ENCODE assay signal across 8 mouse cellular contexts in genomic region chr11:96978401-96979246, GRCm38 (mm10). TPM values are rescaled to one million over a fixed set of nuclear protein-coding genes. Genes with fewer than 3 reads are reported as not detected.
A peak's percentile ranks its signal among the peaks of the same experiment; 100 is the strongest.
DNase-seq lines count a peak whose midpoint lies in the region; ATAC-seq and TF ChIP-seq lines count a peak whose summit lies in the region.

No protein-coding gene starts in this region.

- peak overlapping the region; percentile 64 for H3K4me3 ChIP-seq in thymus, adult 2 months (ENCODE audit: control insufficient read depth, insufficient read depth, low read length)
- H3K4me3 ChIP-seq in liver, embryonic 13.5 days (replicated peaks): peak overlapping the region; percentile 67

- no peaks in the 10 kb centered on the region for H3K9me3 ChIP-seq in liver, embryonic 13.5 days (replicated peaks)

- no peak for ATAC-seq in liver, embryonic 13.5 days (ENCODE audit: low read depth)

- H3K4me1 ChIP-seq in thymus, adult 2 months (replicated peaks; ENCODE audit: control insufficient read depth, insufficient read depth, low read length): peaks cover 19% of the 10 kb centered on the region
- H3K4me1 ChIP-seq in liver, embryonic 13.5 days (replicated peaks): peaks cover 68% of the 10 kb centered on the region

- H3K36me3 ChIP-seq in thymus, adult 2 months (ENCODE audit: control insufficient read depth, insufficient read depth, low read length): no peaks in the 10 kb centered on the region
- peaks cover 14% of the 10 kb centered on the region; the same call in 1 of the 2 replicates for H3K36me3 ChIP-seq in liver, embryonic 13.5 days

- TF ChIP-seq CTCF in thymus, adult 2 months (IDR thresholded peaks at IDR 0.05; ENCODE audit: borderline replicate concordance, control insufficient read depth, extremely low read depth, insufficient read depth, low read length, poor library complexity): 0 out of 2 replicates have a peak, but pooled peaks have one; percentile 16

- H3K4me2 ChIP-seq in liver, embryonic 13.5 days: peak overlapping the region; percentile 95

- H3K9ac ChIP-seq in liver, embryonic 13.5 days: peak overlapping the region; percentile 85

- H3K27me3 ChIP-seq in thymus, adult 2 months (ENCODE audit: control insufficient read depth, insufficient read depth, low read length): no peaks in the 10 kb centered on the region
- peaks cover 9% of the 10 kb centered on the region for H3K27me3 ChIP-seq in liver, embryonic 13.5 days

- no peak for TF ChIP-seq POLR2A in thymus, adult 2 months (IDR thresholded peaks at IDR 0.05; ENCODE audit: control insufficient read depth, extremely low read depth, insufficient read depth, low read length, poor library complexity)

- 14% methylated on average over 17 of the region's 17 CpGs for WGBS in thymus, adult 2 months
- 17% methylated on average over 17 of the region's 17 CpGs for WGBS in liver, embryonic 13.5 days (ENCODE audit: insufficient replicate concordance)

- DNase-seq in cerebellum, adult 9-11 months: peak; percentile 72
- no peak for DNase-seq in cerebellum, postnatal 10 days
- DNase-seq in thymus, adult 2 months: no peak
- no peak for DNase-seq in thymus, postnatal 0 days (ENCODE audit: low spot score)
- DNase-seq in liver, embryonic 13.5 days: no peak
- no peak for DNase-seq in ovary, adult 18-20 months (ENCODE audit: low spot score)
- DNase-seq in retina, embryonic 14.5 days (ENCODE audit: low spot score): no peak
- DNase-seq in right cerebral cortex, postnatal 4 days: no peak

- peak overlapping the region; percentile 81 for H3K27ac ChIP-seq in thymus, adult 2 months (ENCODE audit: control insufficient read depth, insufficient read depth, low read length)
- H3K27ac ChIP-seq in liver, embryonic 13.5 days: peak overlapping the region; percentile 93

RNA-seq across cellular contexts. Expression of gene Sp2, which starts 4.1 kb away (rescaled TPM):
- 46.6 and 63.0 TPM in 2 replicates for polyA plus RNA-seq in thymus, adult 2 months (2012; rRNA removed)
- polyA plus RNA-seq in thymus, postnatal 0 days (2015; fragmentation: Nextera tagmentation; extraction: Ambion mirVana): 19.2 and 21.9 TPM in 2 replicates
- 13.0 and 15.3 TPM in 2 replicates for polyA plus RNA-seq in liver, embryonic 13.5 days (2015; fragmentation: Nextera tagmentation; extraction: Ambion mirVana)

RNA-seq across cellular contexts. Expression of gene Sp6, which starts 34.6 kb away (rescaled TPM):
- polyA plus RNA-seq in thymus, adult 2 months (2012; rRNA removed): 5.6 TPM in 2 replicates
- polyA plus RNA-seq in thymus, postnatal 0 days (2015; fragmentation: Nextera tagmentation; extraction: Ambion mirVana): 1.7 TPM in 2 replicates
- polyA plus RNA-seq in liver, embryonic 13.5 days (2015; fragmentation: Nextera tagmentation; extraction: Ambion mirVana): 0.05 and 0.08 TPM in 2 replicates

RNA-seq across cellular contexts. Expression of gene Pnpo, which starts 34.8 kb away (rescaled TPM):
- polyA plus RNA-seq in thymus, adult 2 months (2012; rRNA removed): 22.5 and 25.7 TPM in 2 replicates
- polyA plus RNA-seq in thymus, postnatal 0 days (2015; fragmentation: Nextera tagmentation; extraction: Ambion mirVana): 39.0 and 39.5 TPM in 2 replicates
- 652 and 660 TPM in 2 replicates for polyA plus RNA-seq in liver, embryonic 13.5 days (2015; fragmentation: Nextera tagmentation; extraction: Ambion mirVana)

RNA-seq across cellular contexts. Expression of gene Prr15l, which starts 50.7 kb away (rescaled TPM):
- 0.98 and 1.3 TPM in 2 replicates for polyA plus RNA-seq in thymus, adult 2 months (2012; rRNA removed)
- 1.0 and 1.5 TPM in 2 replicates for polyA plus RNA-seq in thymus, postnatal 0 days (2015; fragmentation: Nextera tagmentation; extraction: Ambion mirVana)
- 4.4 and 5.2 TPM in 2 replicates for polyA plus RNA-seq in liver, embryonic 13.5 days (2015; fragmentation: Nextera tagmentation; extraction: Ambion mirVana)

RNA-seq across cellular contexts. Expression of gene Scrn2, which starts 51.1 kb away (rescaled TPM):
- 18.6 and 20.5 TPM in 2 replicates for polyA plus RNA-seq in thymus, adult 2 months (2012; rRNA removed)
- polyA plus RNA-seq in thymus, postnatal 0 days (2015; fragmentation: Nextera tagmentation; extraction: Ambion mirVana): 23.1 and 25.8 TPM in 2 replicates
- 10.0 and 11.2 TPM in 2 replicates for polyA plus RNA-seq in liver, embryonic 13.5 days (2015; fragmentation: Nextera tagmentation; extraction: Ambion mirVana)

Comparison
In these comparisons a context has a peak if more than half of its experiments do, and no peak if none do; other contexts are left out.
1. RNA of gene Pnpo, which starts 34.8 kb away (polyA plus RNA-seq): 652 to 660 TPM in liver, embryonic 13.5 days; 39.0 to 39.5 TPM in thymus, postnatal 0 days and 22.5 to 25.7 TPM in thymus, adult 2 months; every median in the first group is over 10 times any median in the second.